Mouse (Mus musculus) right cerebral cortex, postnatal 36 days (tissue): ENCODE measurements around the gene Cacna1d.

Experiments
- DNase-seq, 2 experiments: peaks; one replicate each; pipeline ENCODE4 v3.0.0; 2022; ENCODE audit warnings: low spot score in 2 of 2, mixed read lengths in 1 of 2

Gene Cacna1d

GRCm38 (mm10) chr14:30208156-30208555, 283.1 kb downstream of the Cacna1d start:
- no peak for DNase-seq

- DNase-seq: no peak
These were observed 285.4 kb downstream of the Cacna1d start for GRCm38 (mm10) chr14:30205821-30206220.

- no peak for DNase-seq
These were observed 286.7 kb downstream of the Cacna1d start for GRCm38 (mm10) chr14:30204526-30204925.

- no peak for DNase-seq
These were observed 290.9 kb downstream of the Cacna1d start for GRCm38 (mm10) chr14:30200310-30200709.

- DNase-seq: no peak
These were observed 292.4 kb downstream of the Cacna1d start for GRCm38 (mm10) chr14:30198882-30199281.

- DNase-seq: no peak
These were observed 293.1 kb downstream of the Cacna1d start for GRCm38 (mm10) chr14:30198116-30198515.

- no peak for DNase-seq
These were observed 294.3 kb downstream of the Cacna1d start for GRCm38 (mm10) chr14:30196959-30197358.

- peak; percentile 41 to 44 for DNase-seq
These were observed 295.0 kb downstream of the Cacna1d start for GRCm38 (mm10) chr14:30196235-30196634.

- no peak for DNase-seq
These were observed 300.8 kb downstream of the Cacna1d start for GRCm38 (mm10) chr14:30190308-30190971.

GRCm38 (mm10) chr14:30185616-30186274, 305.5 kb downstream of the Cacna1d start:
- no peak for DNase-seq

GRCm38 (mm10) chr14:30184445-30185152, 306.7 kb downstream of the Cacna1d start:
- no peak for DNase-seq

- no peak for DNase-seq
These were observed 307.2 kb downstream of the Cacna1d start for GRCm38 (mm10) chr14:30184013-30184412.

GRCm38 (mm10) chr14:30182624-30183524, 308.4 kb downstream of the Cacna1d start:
- no peak for DNase-seq

- DNase-seq: no peak
These were observed 312.9 kb downstream of the Cacna1d start for GRCm38 (mm10) chr14:30178306-30178705.

- no peak for DNase-seq
These were observed 313.4 kb downstream of the Cacna1d start for GRCm38 (mm10) chr14:30177850-30178249.

- no peak for DNase-seq
These were observed 315.9 kb downstream of the Cacna1d start for GRCm38 (mm10) chr14:30175362-30175761.

- no peak for DNase-seq
These were observed 318.2 kb downstream of the Cacna1d start for GRCm38 (mm10) chr14:30172821-30173755.

GRCm38 (mm10) chr14:30171593-30171992, 319.7 kb downstream of the Cacna1d start:
- DNase-seq: no peak

- DNase-seq: no peak
These were observed 320.2 kb downstream of the Cacna1d start for GRCm38 (mm10) chr14:30171008-30171407.

- DNase-seq: no peak
These were observed 321.8 kb downstream of the Cacna1d start for GRCm38 (mm10) chr14:30169455-30169854.

GRCm38 (mm10) chr14:30168902-30169301, 322.4 kb downstream of the Cacna1d start:
- no peak for DNase-seq
